Mouse (Mus musculus) CH12.LX (cell line): Measurements from ENCODE around the gene Slc34a2.

Experiments
- CTCF ChIP-seq, 2 experiments: IDR thresholded peaks in 1 of 2; conservative IDR thresholded peaks in 1 of 2; 2 replicates each; pipeline ENCODE4 v1.5.1; 2011 to 2012; ENCODE audit warnings: low read depth in 2 of 2, low read length in 2 of 2, improper control_type of control experiment in 1 of 2, inconsistent platforms in 1 of 2, mild to moderate bottlenecking in 1 of 2, moderate library complexity in 1 of 2
- ELF1 ChIP-seq: IDR thresholded peaks from 2 replicates; pipeline ENCODE4 v1.6.1; 2014; ENCODE audit warnings: low read depth, mild to moderate bottlenecking, inconsistent platforms, low read length, improper control_type of control experiment
- EP300 ChIP-seq: IDR thresholded peaks from 2 replicates; pipeline ENCODE4 v1.6.1; 2011; ENCODE audit warnings: low read length, improper control_type of control experiment
- HCFC1 ChIP-seq: IDR thresholded peaks from 2 replicates; pipeline ENCODE4 v1.6.1; 2012; ENCODE audit warnings: low read depth, mild to moderate bottlenecking, inconsistent platforms, low read length, improper control_type of control experiment
- JUN ChIP-seq: IDR thresholded peaks from 2 replicates; pipeline ENCODE4 v1.6.1; 2011; ENCODE audit warnings: low read depth, mild to moderate bottlenecking, low read length, improper control_type of control experiment, moderate library complexity; ENCODE audit not compliant: insufficient read depth
- MAX ChIP-seq: IDR thresholded peaks from 2 replicates; pipeline ENCODE4 v1.6.1; 2011; ENCODE audit warnings: low read length, improper control_type of control experiment
- MXI1 ChIP-seq: IDR thresholded peaks from 2 replicates; pipeline ENCODE4 v1.6.1; 2011; ENCODE audit warnings: mild to moderate bottlenecking, low read depth, low read length, improper control_type of control experiment
- POLR2A ChIP-seq: IDR thresholded peaks from 2 replicates; pipeline ENCODE4 v1.6.1; 2011; ENCODE audit warnings: low read depth, mild to moderate bottlenecking, improper control_type of control experiment, low read length
- POLR2AphosphoS2 ChIP-seq: IDR thresholded peaks from 2 replicates; pipeline ENCODE4 v1.6.1; 2011; ENCODE audit warnings: low read depth, low read length, improper control_type of control experiment
- TBP ChIP-seq: conservative IDR thresholded peaks from 2 replicates; pipeline ENCODE4 v1.6.1; 2011; ENCODE audit warnings: low read depth, low read length, improper control_type of control experiment
- USF1 ChIP-seq: IDR thresholded peaks from 2 replicates; pipeline ENCODE4 v1.6.1; 2014; ENCODE audit warnings: low read depth, mild to moderate bottlenecking, inconsistent platforms, low read length, improper control_type of control experiment
- ZKSCAN1 ChIP-seq: IDR thresholded peaks from 2 replicates; pipeline ENCODE4 v1.6.1; 2012; ENCODE audit warnings: low read depth, inconsistent platforms, low read length, improper control_type of control experiment, borderline replicate concordance
- ZMIZ1 ChIP-seq: IDR thresholded peaks from 2 replicates; pipeline ENCODE4 v1.6.1; 2012; ENCODE audit warnings: low read depth, mild to moderate bottlenecking, inconsistent platforms, low read length, improper control_type of control experiment
- ZNF384 ChIP-seq: IDR thresholded peaks from 2 replicates; pipeline ENCODE4 v1.6.1; 2012; ENCODE audit warnings: low read depth, low read length, improper control_type of control experiment, inconsistent platforms

DNA sequence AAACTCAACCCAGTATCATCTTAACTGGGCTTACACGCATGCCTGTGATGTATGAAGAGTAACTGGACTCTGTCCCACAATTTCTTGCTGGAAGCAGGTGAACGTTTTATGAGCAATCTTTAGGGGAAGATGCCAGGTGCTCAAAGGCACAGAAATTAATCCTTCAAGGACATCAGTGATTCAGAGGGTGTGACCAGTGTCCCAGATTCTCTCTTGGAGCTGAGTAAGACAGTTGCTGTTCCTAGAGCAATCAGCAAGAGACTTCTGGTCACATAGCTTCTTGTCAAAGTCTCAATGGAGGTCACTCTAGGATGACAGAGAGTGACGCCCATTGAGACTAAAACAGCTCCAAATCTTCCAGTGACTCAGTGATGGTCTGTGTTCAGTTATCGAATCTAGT is 19.6 kb upstream of the Slc34a2 start:
- no peak for TF ChIP-seq ZKSCAN1
- no peak for TF ChIP-seq CTCF (conservative IDR thresholded peaks at IDR 0.05 in 1 of 2, IDR thresholded peaks at IDR 0.05 in 1 of 2; ENCODE audit: low read depth in 2 of 2, low read length in 2 of 2)
- TF ChIP-seq POLR2A = no peak
- TF ChIP-seq JUN = no peak
- no peak for TF ChIP-seq MAX
- TF ChIP-seq ZNF384 = no peak
- no peak for TF ChIP-seq ELF1
- TF ChIP-seq EP300 = no peak
- no peak for TF ChIP-seq HCFC1
- TF ChIP-seq TBP = no peak
- TF ChIP-seq USF1 = no peak
- TF ChIP-seq POLR2AphosphoS2 = no peak
- no peak for TF ChIP-seq ZMIZ1
- no peak for TF ChIP-seq MXI1
